Mouse (Mus musculus) E14TG2a.4 (cell line): Measurements from ENCODE around the gene Tbx3.

Experiments
- CTCF ChIP-seq: conservative IDR thresholded peaks from 2 replicates; pipeline ENCODE4 v1.5.1; 2014; ENCODE audit warnings: low read length
- NANOG ChIP-seq: IDR thresholded peaks from 2 replicates; pipeline ENCODE4 v1.6.1; 2014; ENCODE audit warnings: borderline replicate concordance, low read length, mixed read lengths
- POU5F1 ChIP-seq: IDR thresholded peaks from 2 replicates; pipeline ENCODE4 v1.6.1; 2014; ENCODE audit warnings: low read length, borderline replicate concordance

DNA sequence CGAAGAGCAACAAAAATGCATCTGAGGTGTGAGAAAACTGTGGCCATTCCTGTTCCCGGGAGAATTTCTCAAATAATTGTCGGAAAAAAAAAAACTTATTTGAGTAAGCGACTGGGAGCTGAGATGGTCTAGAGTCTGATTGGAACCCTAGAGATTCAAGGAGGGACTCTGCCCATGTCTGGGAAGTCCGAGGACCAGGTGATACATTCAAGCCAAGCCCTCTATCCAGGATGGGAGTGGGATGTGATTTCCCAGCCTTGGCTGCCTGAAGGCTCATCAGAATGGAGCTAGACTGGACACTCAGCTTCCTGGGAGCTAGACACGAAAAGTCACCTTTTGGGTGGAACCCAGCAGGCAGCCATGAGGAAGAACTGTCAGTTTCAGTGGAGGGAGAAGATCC, 12.7 kb upstream of the Tbx3 start:
- no peak for TF ChIP-seq POU5F1
- TF ChIP-seq CTCF: no peak
- TF ChIP-seq NANOG: no peak
